Mouse (Mus musculus) thymus, postnatal 14 days (tissue): ENCODE measurements around the gene Hist2h2ab.

Experiments used
- DNase-seq: peaks from one replicate; pipeline ENCODE4 v3.0.0; 2021

Hist2h2ab gene

GRCm38 (mm10) chr3:96262979-96263550, 43.4 kb downstream of the Hist2h2ab start, which contains the start of gene Hist2h4:
TSS of gene Hist2h4 (minus strand) at chr3:96263311.
- peak; percentile 95 for DNase-seq

- DNase-seq = peak; percentile 59
Observed at GRCm38 (mm10) chr3:96263558-96264403, 44.1 kb downstream of the Hist2h2ab start.

GRCm38 (mm10) chr3:96264404-96264949, 44.8 kb downstream of the Hist2h2ab start:
- DNase-seq = peak; percentile 25

GRCm38 (mm10) chr3:96266132-96266710, 46.6 kb downstream of the Hist2h2ab start:
- no peak for DNase-seq

- no peak for DNase-seq
Observed at GRCm38 (mm10) chr3:96267541-96267940, 47.9 kb downstream of the Hist2h2ab start.

- peak; percentile 84 for DNase-seq
Observed at GRCm38 (mm10) chr3:96268051-96268775, 48.5 kb downstream of the Hist2h2ab start, which contains the start of gene Hist2h3b. TSS of gene Hist2h3b (plus strand) at chr3:96268654.

GRCm38 (mm10) chr3:96268776-96269378, 49.2 kb downstream of the Hist2h2ab start:
- peak; percentile 51 for DNase-seq
